Mouse (Mus musculus) limb, embryonic 10.5 days (tissue): ENCODE measurements around the gene Magohb. TPM values are rescaled to one million over a fixed set of nuclear protein-coding genes. Genes with fewer than 3 reads are reported as not detected.
A peak's percentile ranks its signal among the peaks of the same experiment; 100 is the strongest.
"Not testable (repeated sequence)": the region's sequence is repeated elsewhere in the genome, so short reads cannot be mapped to it uniquely, and the experiment has no call there.

Source experiments
- DNase-seq: peaks from one replicate; pipeline ENCODE4 v3.0.0-alpha.2; 2017; ENCODE audit warnings: low spot score
- H3K27ac ChIP-seq: fragments of 300-500 bp; sonication (generic); 2 replicates; pipeline ENCODE4 v1.5.1; 2016; ENCODE audit warnings: mild to moderate bottlenecking
- H3K27me3 ChIP-seq: fragments of 300-500 bp; sonication (generic); 2 replicates; pipeline ENCODE4 v1.6.1; 2016; ENCODE audit warnings: low read depth, mild to moderate bottlenecking; ENCODE audit not compliant: poor library complexity, severe bottlenecking
- H3K36me3 ChIP-seq: fragments of 300-500 bp; sonication (generic); 2 replicates; pipeline ENCODE4 v1.6.1; 2016; ENCODE audit warnings: mild to moderate bottlenecking, moderate library complexity
- H3K4me1 ChIP-seq: fragments of 300-500 bp; sonication (generic); 2 replicates; pipeline ENCODE4 v1.6.1; 2016
- H3K4me3 ChIP-seq: fragments of 300-500 bp; sonication (generic); 2 replicates; pipeline ENCODE4 v1.5.1; 2016; ENCODE audit warnings: mild to moderate bottlenecking, moderate library complexity
- H3K9me3 ChIP-seq: fragments of 300-500 bp; sonication (generic); replicated peaks from 2 replicates; pipeline ENCODE4 v1.6.1; 2016; ENCODE audit warnings: mild to moderate bottlenecking
- WGBS: fragments of 180-500 bp; shearing (Covaris S2); methylation state at CpG from one replicate; pipeline ENCODE4 v1.1.7; 2016; 5-methylcytosine and 5-hydroxymethylcytosine counted together
- polyA plus RNA-seq: library from polyadenylated mRNA; unstranded; fragments of >200 nt; fragmentation: Nextera tagmentation; extraction: Ambion mirVana; gene quantifications from 2 replicates; pipeline ENCODE4 v1.2.1, GENCODE M21; 2016

Magohb gene
- polyA plus RNA-seq, 1 experiment from 2014 or later: 55.9 TPM

DNA sequence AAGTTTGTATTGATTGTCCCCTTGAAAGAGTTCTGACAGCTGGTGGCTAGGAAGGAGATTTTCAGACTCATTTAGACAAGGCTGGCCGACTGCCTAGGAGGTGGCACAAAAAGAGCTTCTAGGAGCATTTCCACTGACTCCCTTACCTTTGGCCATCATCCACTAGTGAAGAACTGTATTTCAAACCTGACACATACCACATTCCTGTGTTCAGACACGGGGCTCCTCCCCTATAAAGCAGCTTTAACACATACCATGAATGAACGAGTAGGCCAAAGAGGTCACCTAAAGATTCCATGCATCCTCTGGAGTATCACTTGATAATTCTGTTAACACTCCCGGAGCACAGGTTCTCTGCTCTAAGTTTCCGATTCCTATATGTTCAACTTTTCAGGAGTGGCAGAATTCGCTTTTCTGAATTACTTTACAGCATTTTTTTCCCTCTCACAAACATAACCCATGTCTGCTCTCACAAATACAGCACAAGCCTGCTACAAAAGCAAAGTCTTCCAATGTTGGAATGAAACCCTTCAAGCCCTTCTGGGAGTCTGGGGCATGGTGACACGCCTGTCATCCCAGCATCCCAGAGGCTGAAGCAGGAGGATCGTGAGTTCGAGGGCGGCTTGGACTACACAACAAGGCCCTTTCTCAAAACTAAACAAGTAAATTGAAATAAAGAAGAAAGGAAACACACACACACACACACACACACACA, 611 bp downstream of the Magohb start:
- DNase-seq: no peak
- WGBS: 27% methylated on average over 10 of the region's 10 CpGs
- Histone ChIP-seq H3K27ac (peak overlapping the region; percentile 94), H3K27me3 (no peaks in the 10 kb centered on the region), H3K9me3 (no peaks in the 10 kb centered on the region), H3K36me3 (peaks cover 14% of the 10 kb centered on the region), H3K4me3 (peak overlapping the region; percentile 74), H3K4me1 (peaks cover 6% of the 10 kb centered on the region)

DNA sequence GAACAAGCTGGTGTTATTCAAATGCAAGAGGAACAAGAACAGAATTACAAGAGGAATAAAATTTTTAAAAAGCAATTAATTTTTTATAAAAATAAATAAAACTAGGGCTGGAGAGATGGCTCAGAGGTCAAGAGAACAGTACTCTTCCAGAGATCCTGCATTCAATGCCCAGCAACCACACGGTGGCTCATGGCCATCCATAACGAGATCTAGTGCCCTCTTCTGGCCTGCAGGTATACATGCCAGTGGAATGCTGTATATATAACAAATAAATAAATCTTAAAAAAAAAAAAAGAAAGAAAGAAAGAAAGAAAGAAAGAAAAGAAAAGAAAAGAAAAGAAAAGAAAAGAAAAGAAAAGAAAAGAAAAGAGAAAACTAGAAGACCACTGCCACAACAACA, 2.6 kb downstream of the Magohb start:
- Histone ChIP-seq H3K4me1 (peaks cover 6% of the 10 kb centered on the region), H3K4me3 (no peak overlapping the region), H3K9me3 (no peaks in the 10 kb centered on the region), H3K27me3 (no peaks in the 10 kb centered on the region), H3K36me3 (peaks cover 28% of the 10 kb centered on the region), H3K27ac (no peak overlapping the region)
- DNase-seq: no peak
- WGBS: 30% methylated on average over 2 of the region's 2 CpGs

DNA sequence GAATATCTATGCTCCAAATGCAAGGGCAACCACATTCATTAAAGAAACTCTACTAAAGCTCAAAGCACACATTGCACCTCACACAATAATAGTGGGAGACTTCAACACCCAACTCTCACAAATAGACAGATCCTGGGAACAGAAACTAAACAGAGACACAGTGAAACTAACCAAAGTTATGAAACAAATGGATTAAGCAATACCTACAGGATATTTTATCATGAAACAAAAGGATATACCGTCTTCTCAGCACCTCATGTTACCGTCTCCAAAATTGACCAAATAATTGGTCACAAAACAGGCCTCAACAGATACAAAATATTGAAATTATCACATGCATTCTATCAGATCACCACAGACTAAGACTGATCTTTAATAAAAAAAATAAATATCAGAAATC, 14.9 kb downstream of the Magohb start:
- not testable (repeated sequence) for H3K9me3 ChIP-seq, H3K27ac ChIP-seq, DNase-seq, H3K27me3 ChIP-seq, H3K4me1 ChIP-seq, H3K4me3 ChIP-seq
- WGBS: 97% methylated on average over 2 of the region's 2 CpGs
- H3K36me3 ChIP-seq: peaks cover 22% of the 10 kb centered on the region

- no peak for DNase-seq
- no peak overlapping the region for H3K27ac ChIP-seq
Observed at GRCm38 (mm10) chr6:131276659-131277058, 16.4 kb downstream of the Magohb start.

GRCm38 (mm10) chr6:131272311-131272710, 20.7 kb downstream of the Magohb start:
- Histone ChIP-seq H3K4me3 (no peak overlapping the region), H3K36me3 (peaks cover 4% of the 10 kb centered on the region; the same call in 1 of the 2 replicates), H3K9me3 (no peaks in the 10 kb centered on the region), H3K4me1 (no peaks in the 10 kb centered on the region), H3K27me3 (no peaks in the 10 kb centered on the region), H3K27ac (no peak overlapping the region)
- 90% methylated on average over 1 of the region's 1 CpGs for WGBS
- DNase-seq: no peak

More at GRCm38 (mm10) chr6:131276659-131277058, 16.4 kb downstream of the Magohb start:
- Histone ChIP-seq H3K4me3 (no peak overlapping the region), H3K4me1 (no peaks in the 10 kb centered on the region), H3K27me3 (no peaks in the 10 kb centered on the region), H3K9me3 (no peaks in the 10 kb centered on the region), H3K36me3 (peaks cover 7% of the 10 kb centered on the region)
- 91% methylated on average over 4 of the region's 4 CpGs for WGBS

DNA sequence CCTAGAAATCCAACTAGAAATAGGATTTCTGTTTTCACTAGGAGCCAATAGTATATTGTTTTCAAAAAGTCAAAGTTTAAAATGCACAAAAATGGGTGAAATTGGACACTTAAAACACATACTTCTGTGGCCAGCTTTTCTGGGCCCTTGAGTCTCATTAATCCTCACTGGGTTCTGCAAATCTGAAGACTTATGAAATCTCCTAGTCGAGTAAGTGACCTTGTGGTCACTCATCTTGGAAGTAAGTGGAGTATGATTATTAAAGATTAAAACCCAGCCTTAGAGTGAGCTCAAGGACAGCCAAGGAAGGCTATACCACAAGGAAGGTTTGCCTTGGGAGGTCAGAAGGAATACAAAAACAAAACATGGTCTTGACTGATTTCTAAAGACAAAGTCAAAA, 22.7 kb downstream of the Magohb start:
- Histone ChIP-seq H3K27me3 (no peaks in the 10 kb centered on the region), H3K36me3 (no peaks in the 10 kb centered on the region), H3K9me3 (no peaks in the 10 kb centered on the region), H3K27ac (no peak overlapping the region), H3K4me1 (no peaks in the 10 kb centered on the region), H3K4me3 (no peak overlapping the region)
- 66% methylated on average over 1 of the region's 1 CpGs for WGBS
- DNase-seq: no peak

DNA sequence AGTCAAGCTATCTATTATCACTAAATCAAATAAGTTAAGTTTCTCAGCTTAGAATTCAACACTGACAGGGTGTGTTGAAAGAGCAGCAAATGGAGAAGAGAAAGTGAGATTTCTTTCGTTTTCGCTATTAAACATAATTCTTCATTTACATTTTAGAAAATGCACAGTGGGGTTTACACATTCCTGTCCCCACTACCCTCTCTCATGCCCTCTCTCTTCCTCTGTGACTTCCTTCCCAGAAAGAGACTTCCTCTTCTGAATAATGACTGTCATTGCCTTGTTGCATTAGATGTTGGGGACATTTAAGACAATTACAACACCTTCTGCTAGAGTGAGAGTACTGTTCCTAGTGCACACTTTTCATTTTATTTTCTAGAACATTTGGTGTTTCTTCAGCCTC, 23.4 kb downstream of the Magohb start:
- Histone ChIP-seq H3K27ac (no peak overlapping the region), H3K36me3 (no peaks in the 10 kb centered on the region), H3K9me3 (no peaks in the 10 kb centered on the region), H3K4me3 (no peak overlapping the region), H3K27me3 (no peaks in the 10 kb centered on the region), H3K4me1 (no peaks in the 10 kb centered on the region)
- DNase-seq: no peak
- WGBS: 94% methylated on average over 2 of the region's 2 CpGs

DNA sequence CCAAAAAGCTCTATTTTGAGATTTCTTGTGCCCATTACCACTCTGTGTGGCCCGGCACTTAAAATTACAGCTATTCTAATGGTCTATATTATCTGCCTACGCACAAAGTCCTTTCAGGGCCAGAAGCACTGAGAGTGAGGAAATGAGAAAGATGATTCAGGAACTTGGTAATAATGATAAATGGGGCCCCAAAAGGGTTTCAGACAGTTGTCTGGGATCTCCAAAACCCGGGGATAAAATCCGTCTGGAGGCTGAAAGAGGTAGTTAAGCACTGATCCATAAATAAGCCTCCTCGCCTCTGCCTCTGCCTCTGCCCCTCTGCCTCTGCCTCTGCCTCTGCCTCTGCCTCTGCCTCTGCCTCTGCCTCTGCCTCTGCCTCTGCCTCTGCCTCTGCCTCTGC, 28.9 kb downstream of the Magohb start:
- no peak overlapping the region for H3K4me3 ChIP-seq
- DNase-seq: no peak
- H3K36me3 ChIP-seq: no peaks in the 10 kb centered on the region
- no peaks in the 10 kb centered on the region for H3K9me3 ChIP-seq
- 89% methylated on average over 5 of the region's 5 CpGs for WGBS
- H3K27ac ChIP-seq: no peak overlapping the region
- H3K27me3 ChIP-seq: no peaks in the 10 kb centered on the region
- no peaks in the 10 kb centered on the region for H3K4me1 ChIP-seq

- H3K4me1 ChIP-seq: no peaks in the 10 kb centered on the region
- no peaks in the 10 kb centered on the region for H3K9me3 ChIP-seq
- H3K36me3 ChIP-seq: no peaks in the 10 kb centered on the region
- no peaks in the 10 kb centered on the region for H3K27me3 ChIP-seq
- DNase-seq: no peak
- no peak overlapping the region for H3K27ac ChIP-seq
- H3K4me3 ChIP-seq: no peak overlapping the region
- 68% methylated on average over 3 of the region's 3 CpGs for WGBS
Observed at GRCm38 (mm10) chr6:131262778-131263177, 30.3 kb downstream of the Magohb start.

DNA sequence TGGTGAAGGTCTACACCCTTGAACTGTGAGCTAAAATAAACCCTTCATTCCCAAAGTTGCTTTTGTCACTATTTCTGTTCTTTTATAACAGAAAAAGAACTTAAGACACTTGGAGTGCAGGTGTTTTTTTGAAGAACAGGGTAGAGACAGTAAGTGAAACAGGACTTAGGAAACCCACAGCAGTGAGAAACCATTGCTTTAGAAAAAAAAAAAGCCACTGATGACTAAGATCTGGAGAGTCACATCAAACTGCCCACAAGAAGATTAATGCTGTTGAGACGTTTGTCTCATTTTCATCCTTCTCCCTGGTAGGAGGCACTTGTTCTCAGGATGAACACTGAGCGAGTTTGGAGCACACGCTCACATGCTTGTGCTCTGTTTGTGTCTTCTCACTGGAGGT, 31.0 kb downstream of the Magohb start:
- Histone ChIP-seq H3K27me3 (no peaks in the 10 kb centered on the region), H3K27ac (no peak overlapping the region), H3K4me3 (no peak overlapping the region), H3K4me1 (no peaks in the 10 kb centered on the region), H3K9me3 (no peaks in the 10 kb centered on the region), H3K36me3 (no peaks in the 10 kb centered on the region)
- 82% methylated on average over 3 of the region's 3 CpGs for WGBS
- no peak for DNase-seq

DNA sequence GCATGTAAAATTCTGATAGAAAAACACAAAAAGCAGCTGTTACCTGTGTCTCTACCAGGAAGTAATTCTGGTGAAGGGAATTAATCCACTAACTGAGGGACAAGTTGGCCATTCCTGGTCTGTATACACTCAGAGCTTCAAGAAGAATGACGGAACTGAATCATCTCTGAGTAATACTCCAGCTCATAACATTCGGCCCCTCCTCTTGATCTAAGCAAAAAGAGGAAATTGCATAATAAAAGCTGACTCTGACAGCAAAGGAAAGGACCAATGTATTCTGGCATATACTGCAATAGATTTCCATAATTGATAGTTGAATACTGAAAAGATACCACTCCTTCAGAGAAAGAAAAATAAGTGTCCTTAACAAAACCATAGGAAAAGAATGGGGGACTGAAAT, 45.8 kb downstream of the Magohb start, which contains the start of gene Klra2:
Gene Klra2 (minus strand): TSS at position 157 of the 400 bp plus-strand sequence.
- no peak within 1 kb of the TSS for H3K27ac ChIP-seq
- H3K9me3 ChIP-seq: no peaks in the 10 kb centered on the region
- no peak for DNase-seq
- H3K4me3 ChIP-seq: no peak within 1 kb of the TSS
- WGBS: 86% methylated on average over 2 of the region's 2 CpGs
- H3K27me3 ChIP-seq: no peaks in the 10 kb centered on the region
- no peaks in the 10 kb centered on the region for H3K4me1 ChIP-seq
- H3K36me3 ChIP-seq: no peaks in the 10 kb centered on the region

- Histone ChIP-seq H3K36me3 (no peaks in the 10 kb centered on the region), H3K27me3 (no peaks in the 10 kb centered on the region), H3K4me3 (no peak overlapping the region), H3K4me1 (no peaks in the 10 kb centered on the region), H3K27ac (no peak overlapping the region), H3K9me3 (no peaks in the 10 kb centered on the region)
- WGBS: 83% methylated on average over 2 of the region's 2 CpGs
- no peak for DNase-seq
Observed at GRCm38 (mm10) chr6:131245081-131245480, 48.0 kb downstream of the Magohb start.
